Mouse (Mus musculus): ENCODE results near the gene Fpgs.

DNA sequence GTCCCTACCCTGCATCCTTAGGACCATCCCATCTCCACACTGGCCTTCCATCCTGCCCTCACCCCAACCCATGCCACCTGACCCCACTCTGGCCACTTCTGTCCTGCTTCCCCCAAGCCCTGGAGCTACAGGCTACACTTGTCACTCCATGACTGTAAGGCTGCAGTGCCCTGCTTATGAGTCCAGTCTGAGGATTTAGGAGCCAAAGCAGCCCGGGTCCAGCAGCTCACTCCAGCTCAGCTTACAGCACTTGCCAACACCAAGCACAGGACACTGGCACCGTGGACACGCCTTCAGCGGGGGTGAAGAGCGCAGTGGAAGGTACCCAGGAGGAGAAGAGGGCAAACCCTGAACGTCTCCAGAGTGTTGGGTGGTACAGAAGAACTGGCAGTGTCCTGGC lies 3.0 kb upstream of the Fpgs start:
- no peak for TF ChIP-seq POLR2A (IDR thresholded peaks at IDR 0.05; ENCODE audit: low read depth, low read length)
- TF ChIP-seq CTCF (IDR thresholded peaks at IDR 0.05; ENCODE audit: extremely low read depth, insufficient read length, insufficient replicate concordance, low read depth, low read length), result no peak

Measured in small intestine, adult 2 months (tissue).